Mouse (Mus musculus): Measurements from ENCODE around the gene Ccs. TPM values are rescaled to one million over a fixed set of nuclear protein-coding genes. Genes with fewer than 3 reads are reported as not detected.
"Not testable (repeated sequence)": the region's sequence is repeated elsewhere in the genome, so short reads cannot be mapped to it uniquely, and the experiment has no call there.

Ccs gene
- polyA plus RNA-seq, 1 experiment from 2014 or later: 63.9 TPM

DNA sequence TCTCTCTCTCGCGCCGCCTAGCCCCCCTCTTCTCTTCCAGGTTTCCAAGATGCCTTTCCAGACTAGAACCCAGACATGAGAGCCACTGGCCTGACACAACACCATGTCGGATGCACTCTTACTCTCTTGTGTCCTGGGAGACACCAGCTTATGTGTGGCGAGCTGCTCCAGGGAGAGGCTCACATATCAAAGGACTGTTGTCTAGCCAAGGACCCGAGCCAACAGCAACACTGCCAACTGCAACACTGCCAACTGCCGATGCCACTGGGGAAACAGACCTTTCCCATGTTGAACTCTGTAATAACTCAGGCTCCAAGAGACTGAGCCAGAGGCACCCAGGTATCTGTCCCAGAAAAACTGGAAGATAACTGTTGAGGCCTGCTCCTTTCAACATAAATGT is 10.0 kb downstream of the Ccs start:
- no peaks in the 10 kb centered on the region for H3K4me1 ChIP-seq
- 55% methylated on average over 7 of the region's 7 CpGs for WGBS
- peaks cover 34% of the 10 kb centered on the region for H3K36me3 ChIP-seq
- H3K9ac ChIP-seq: no peak overlapping the region
- H3K9me3 ChIP-seq: no peaks in the 10 kb centered on the region
- H3K27ac ChIP-seq: no peak overlapping the region
- no peak overlapping the region for H3K4me3 ChIP-seq
- no peak overlapping the region for H3K4me2 ChIP-seq
- ATAC-seq (ENCODE audit: insufficient number of reproducible peaks, low FRiP score, low TSS enrichment, low read depth): no peak
- H3K27me3 ChIP-seq: no peaks in the 10 kb centered on the region

DNA sequence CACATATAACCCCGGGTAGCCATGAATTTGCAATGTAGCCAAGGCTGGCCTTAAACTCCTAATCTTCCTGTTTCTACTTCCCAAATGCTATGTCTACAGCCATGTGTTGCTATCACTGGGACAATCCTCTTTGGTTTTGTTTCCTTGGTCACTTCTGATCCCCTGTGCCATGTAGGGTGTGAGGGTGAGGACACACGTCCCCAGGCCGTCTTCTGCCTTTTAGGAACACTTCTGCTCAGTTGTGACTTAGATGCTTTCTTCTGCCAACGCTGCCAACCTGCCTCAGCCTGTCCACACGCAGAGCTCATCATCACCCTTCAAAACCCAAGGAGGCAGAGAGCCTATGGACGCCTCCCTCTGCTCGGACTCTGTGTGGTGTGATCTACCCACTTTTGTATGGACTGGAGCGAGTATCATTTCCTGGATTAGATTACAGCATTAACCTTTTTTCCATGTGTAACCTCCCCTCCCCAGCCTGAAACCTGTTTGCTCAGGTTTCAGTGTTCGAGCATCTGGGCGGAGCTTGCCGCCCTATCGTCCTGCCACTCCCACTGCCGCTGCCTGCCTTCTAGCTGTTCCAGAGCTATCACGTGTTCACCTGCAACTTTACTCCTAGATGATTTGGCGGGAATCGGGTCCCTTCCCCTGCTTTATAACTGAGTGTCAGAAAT is 10.6 kb downstream of the Ccs start:
- Histone ChIP-seq H3K27me3 (no peaks in the 10 kb centered on the region), H3K27ac (no peak overlapping the region), H3K9ac (no peak overlapping the region), H3K4me1 (no peaks in the 10 kb centered on the region), H3K9me3 (no peaks in the 10 kb centered on the region), H3K4me3 (no peak overlapping the region), H3K4me2 (no peak overlapping the region), H3K36me3 (peaks cover 36% of the 10 kb centered on the region)
- ATAC-seq (ENCODE audit: insufficient number of reproducible peaks, low FRiP score, low TSS enrichment, low read depth): no peak
- 48% methylated on average over 16 of the region's 16 CpGs for WGBS

DNA sequence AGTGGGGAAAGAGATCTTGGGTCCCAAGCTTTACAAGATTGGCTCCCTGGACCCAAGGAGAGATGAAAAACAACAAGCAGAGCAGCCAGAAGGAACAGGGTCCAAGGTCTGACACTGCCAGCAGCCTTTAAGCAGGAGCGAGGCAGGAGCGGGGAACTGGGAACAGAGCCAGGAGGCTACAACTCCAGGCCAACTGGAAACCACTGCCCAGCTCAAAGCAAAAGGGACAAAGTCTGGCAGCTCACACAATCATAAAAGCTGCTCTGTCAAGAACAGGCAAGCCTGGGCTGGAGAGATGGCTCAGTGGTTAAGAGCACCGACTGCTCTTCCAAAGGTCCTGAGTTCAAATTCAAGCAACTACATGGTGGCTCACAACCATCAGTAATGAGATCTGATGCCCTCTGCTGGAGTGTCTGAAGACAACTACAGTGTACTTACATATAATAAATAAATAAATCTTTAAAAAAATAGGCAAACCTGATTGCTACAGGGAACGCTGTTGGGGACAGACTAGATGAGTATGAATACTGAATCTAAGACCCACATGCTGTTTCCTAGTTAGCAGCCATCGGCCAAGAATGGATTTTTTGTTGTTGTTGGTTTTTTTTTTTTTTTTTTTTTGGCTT is 18.3 kb downstream of the Ccs start:
- H3K27me3 ChIP-seq: no peaks in the 10 kb centered on the region
- H3K27ac ChIP-seq: no peak overlapping the region
- peak; percentile 71; the same call in 1 of the 2 replicates for ATAC-seq (ENCODE audit: insufficient number of reproducible peaks, low FRiP score, low TSS enrichment, low read depth)
- peaks cover 3% of the 10 kb centered on the region; the same call in 1 of the 2 replicates for H3K4me1 ChIP-seq
- H3K9me3 ChIP-seq: no peaks in the 10 kb centered on the region
- H3K36me3 ChIP-seq: peaks cover 18% of the 10 kb centered on the region
- WGBS: 59% methylated on average over 5 of the region's 5 CpGs
- H3K4me2 ChIP-seq: no peak overlapping the region
- no peak overlapping the region for H3K4me3 ChIP-seq
- no peak overlapping the region for H3K9ac ChIP-seq

DNA sequence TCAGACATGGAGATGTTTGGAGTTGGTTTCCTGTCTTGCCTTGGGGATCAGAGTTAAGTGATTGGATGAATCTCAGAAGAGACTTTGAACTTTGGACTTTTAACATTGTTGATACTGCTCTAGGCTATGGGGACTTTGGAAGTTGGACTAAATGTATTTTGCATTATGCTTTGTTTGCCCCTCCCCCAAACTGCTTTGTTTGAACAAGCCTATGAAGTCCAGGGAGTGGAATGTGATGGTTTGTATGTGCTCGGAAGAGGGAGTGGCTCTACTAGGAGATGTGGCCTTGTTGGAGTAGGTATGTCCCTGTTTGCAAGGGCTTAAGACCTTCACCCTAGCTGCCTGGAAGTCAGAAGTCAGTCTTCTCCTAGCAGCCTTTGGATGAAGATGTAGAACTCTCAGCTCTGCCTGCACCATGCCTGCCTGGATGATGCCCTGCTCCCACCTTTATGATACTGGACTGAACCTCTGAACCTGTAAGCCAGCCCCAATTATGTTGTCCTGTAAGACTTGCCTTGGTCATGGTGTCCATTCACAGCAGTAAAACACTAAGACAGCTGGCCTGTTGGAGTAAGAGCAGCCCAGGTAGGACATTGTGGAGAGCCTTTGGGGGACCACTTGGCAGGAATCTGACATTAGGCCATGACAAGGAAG is 21.8 kb downstream of the Ccs start:
- Histone ChIP-seq H3K4me2 (no peak overlapping the region), H3K9me3 (no peaks in the 10 kb centered on the region), H3K9ac (no peak overlapping the region), H3K4me3 (no peak overlapping the region), H3K4me1 (peaks cover 3% of the 10 kb centered on the region; the same call in 1 of the 2 replicates), H3K36me3 (no peaks in the 10 kb centered on the region), H3K27me3 (no peaks in the 10 kb centered on the region), H3K27ac (no peak overlapping the region)
- WGBS: 52% methylated on average over 1 of the region's 1 CpGs
- ATAC-seq (ENCODE audit: insufficient number of reproducible peaks, low FRiP score, low TSS enrichment, low read depth): no peak

DNA sequence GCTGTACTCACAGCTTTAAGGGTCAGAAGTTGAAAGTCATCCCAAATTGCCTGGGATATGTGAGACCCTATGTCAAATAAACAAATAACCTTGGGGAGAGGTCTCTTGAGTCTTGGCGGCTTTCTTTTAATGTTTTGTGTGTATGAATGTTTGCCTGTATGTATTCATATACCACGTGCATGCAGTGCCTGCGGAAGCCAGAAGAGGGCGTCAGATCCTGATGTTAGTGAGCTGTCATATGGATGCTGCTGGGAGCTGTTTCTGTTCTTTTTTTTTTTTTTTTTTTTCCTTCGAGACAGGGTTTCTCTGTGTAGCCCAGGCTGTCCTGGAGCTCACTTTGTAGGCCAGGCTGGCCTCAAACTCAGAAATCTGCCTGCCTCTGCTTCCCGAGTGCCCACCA is 26.1 kb downstream of the Ccs start:
- Histone ChIP-seq H3K4me2 (no peak overlapping the region), H3K27ac (no peak overlapping the region), H3K36me3 (no peaks in the 10 kb centered on the region), H3K27me3 (no peaks in the 10 kb centered on the region), H3K4me3 (no peak overlapping the region), H3K9me3 (no peaks in the 10 kb centered on the region), H3K9ac (no peak overlapping the region), H3K4me1 (peaks cover 20% of the 10 kb centered on the region)
- WGBS: 83% methylated on average over 5 of the region's 6 CpGs
- ATAC-seq (ENCODE audit: insufficient number of reproducible peaks, low FRiP score, low TSS enrichment, low read depth): no peak

GRCm38 (mm10) chr19:4812334-4812949 is 26.7 kb downstream of the Ccs start:
- H3K9me3 ChIP-seq; H3K9ac ChIP-seq; ATAC-seq (ENCODE audit: insufficient number of reproducible peaks, low FRiP score, low TSS enrichment, low read depth); H3K36me3 ChIP-seq; H3K27me3 ChIP-seq: not testable (repeated sequence)
- peaks cover 22% of the 10 kb centered on the region for H3K4me1 ChIP-seq
- H3K4me2 ChIP-seq: peak overlapping the region; percentile 80
- peak overlapping the region; percentile 87 for H3K4me3 ChIP-seq
- WGBS: 76% methylated on average over 8 of the region's 8 CpGs
- peak overlapping the region; percentile 97 for H3K27ac ChIP-seq

DNA sequence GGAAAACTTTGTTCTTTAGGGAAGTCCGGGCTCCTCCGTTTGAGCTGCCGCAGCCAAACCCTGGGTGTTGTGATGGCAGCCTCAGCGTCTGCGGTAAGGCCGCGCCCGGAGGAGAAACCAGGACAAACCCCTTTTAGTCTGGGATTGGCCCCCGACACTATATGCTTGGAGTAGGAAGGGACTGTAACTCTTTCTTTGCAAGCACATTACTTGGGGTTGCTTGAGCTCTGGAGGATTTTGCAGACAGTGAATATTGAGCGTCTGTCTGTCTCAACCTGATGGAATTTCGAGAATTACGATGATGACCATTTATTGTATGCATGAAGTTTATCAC is 27.3 kb downstream of the Ccs start:
- 3% methylated on average over 12 of the region's 12 CpGs for WGBS
- ATAC-seq (ENCODE audit: insufficient number of reproducible peaks, low FRiP score, low TSS enrichment, low read depth): peak; percentile 60
- H3K4me3 ChIP-seq: peak overlapping the region; percentile 87
- peak overlapping the region; percentile 97 for H3K27ac ChIP-seq
- H3K4me2 ChIP-seq: peak overlapping the region; percentile 80
- H3K4me1 ChIP-seq: peaks cover 22% of the 10 kb centered on the region
- H3K9me3 ChIP-seq: no peaks in the 10 kb centered on the region
- no peaks in the 10 kb centered on the region for H3K36me3 ChIP-seq
- H3K9ac ChIP-seq: peak overlapping the region; percentile 76
- no peaks in the 10 kb centered on the region for H3K27me3 ChIP-seq

GRCm38 (mm10) chr19:4811063-4811908 is 27.8 kb downstream of the Ccs start, which contains the start of the genes Gm21992 and Rbm14:
Gm21992 (minus strand) TSS chr19:4811612.
Rbm14 (minus strand) TSS chr19:4811634.
- peak within 1 kb of the TSS; percentile 80 for H3K4me2 ChIP-seq
- peak within 1 kb of the TSS; percentile 97 for H3K27ac ChIP-seq
- no peaks in the 10 kb centered on the region for H3K27me3 ChIP-seq
- peak; percentile 99 for ATAC-seq (ENCODE audit: insufficient number of reproducible peaks, low FRiP score, low TSS enrichment, low read depth)
- H3K4me1 ChIP-seq: peaks cover 22% of the 10 kb centered on the region
- no peaks in the 10 kb centered on the region for H3K36me3 ChIP-seq
- under 1% methylated on average over 82 of the region's 83 CpGs for WGBS
- no peaks in the 10 kb centered on the region for H3K9me3 ChIP-seq
- peak within 1 kb of the TSS; percentile 87 for H3K4me3 ChIP-seq
- peak within 1 kb of the TSS; percentile 85 for H3K9ac ChIP-seq

DNA sequence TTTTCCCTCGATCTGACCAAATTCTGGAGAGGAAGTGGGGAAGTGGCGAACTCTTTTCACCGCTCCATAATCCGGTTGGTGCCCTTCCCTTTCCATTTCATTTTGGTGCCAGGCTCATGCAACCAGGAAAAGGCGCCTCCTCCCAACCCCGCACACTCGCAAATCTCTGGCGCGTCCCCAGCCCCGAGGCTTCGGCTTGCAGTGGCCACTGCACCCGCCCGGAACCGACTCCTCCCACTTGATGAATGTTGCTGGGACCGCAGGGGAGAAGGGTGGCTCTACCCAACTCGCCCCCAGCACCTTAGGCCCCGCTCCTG is 28.4 kb downstream of the Ccs start:
- no peak for ATAC-seq (ENCODE audit: insufficient number of reproducible peaks, low FRiP score, low TSS enrichment, low read depth)
- peak overlapping the region; percentile 97 for H3K27ac ChIP-seq
- H3K4me3 ChIP-seq: peak overlapping the region; percentile 87
- H3K4me1 ChIP-seq: peaks cover 22% of the 10 kb centered on the region
- H3K27me3 ChIP-seq: no peaks in the 10 kb centered on the region
- H3K9ac ChIP-seq: peak overlapping the region; percentile 85
- peak overlapping the region; percentile 80 for H3K4me2 ChIP-seq
- no peaks in the 10 kb centered on the region for H3K9me3 ChIP-seq
- H3K36me3 ChIP-seq: no peaks in the 10 kb centered on the region
- WGBS: 1% methylated on average over 17 of the region's 17 CpGs

GRCm38 (mm10) chr19:4810309-4810708 is 28.8 kb downstream of the Ccs start:
- WGBS: under 1% methylated on average over 14 of the region's 14 CpGs
- Histone ChIP-seq H3K36me3 (no peaks in the 10 kb centered on the region), H3K27me3 (no peaks in the 10 kb centered on the region), H3K9ac (peak overlapping the region; percentile 85), H3K4me2 (peak overlapping the region; percentile 80), H3K4me1 (peaks cover 22% of the 10 kb centered on the region), H3K27ac (peak overlapping the region; percentile 97), H3K9me3 (no peaks in the 10 kb centered on the region), H3K4me3 (peak overlapping the region; percentile 87)
- no peak for ATAC-seq (ENCODE audit: insufficient number of reproducible peaks, low FRiP score, low TSS enrichment, low read depth)

DNA sequence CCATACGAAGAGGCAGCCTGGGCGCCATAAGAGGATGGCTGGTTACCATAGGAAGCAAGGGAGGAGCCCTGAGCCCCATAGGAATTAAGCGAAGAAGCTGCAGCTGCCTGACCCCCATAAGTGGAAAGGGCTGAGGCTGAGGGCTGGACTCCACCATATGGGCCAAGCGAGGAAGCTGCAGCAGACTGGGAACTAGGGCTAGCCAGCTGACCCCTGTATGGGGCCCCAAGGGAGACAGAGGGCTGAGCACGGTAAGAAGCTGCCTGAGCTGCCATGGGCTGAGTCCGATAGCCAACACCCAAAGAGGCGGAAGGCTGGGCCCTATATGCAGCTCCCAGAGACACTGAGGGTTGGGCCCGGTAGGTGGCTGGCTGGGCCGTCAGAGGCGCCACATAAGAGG is 35.8 kb downstream of the Ccs start:
- H3K9ac ChIP-seq: no peak overlapping the region

More for the DNA sequence above, 35.8 kb downstream of the Ccs start:
- H3K4me2 ChIP-seq: no peak overlapping the region
- no peak overlapping the region for H3K27ac ChIP-seq
- H3K36me3 ChIP-seq: peaks cover 60% of the 10 kb centered on the region
- no peak overlapping the region for H3K4me3 ChIP-seq
- peaks cover 12% of the 10 kb centered on the region for H3K4me1 ChIP-seq
- WGBS: 81% methylated on average over 10 of the region's 10 CpGs
- no peaks in the 10 kb centered on the region for H3K9me3 ChIP-seq
- H3K27me3 ChIP-seq: no peaks in the 10 kb centered on the region
- no peak for ATAC-seq (ENCODE audit: insufficient number of reproducible peaks, low FRiP score, low TSS enrichment, low read depth)
